Mouse (Mus musculus) spleen, adult 2 months (tissue): ENCODE data around the gene Gnai3. TPM values are rescaled to one million over a fixed set of nuclear protein-coding genes. Genes with fewer than 3 reads are reported as not detected.

ENCODE experiments used
- DNase-seq, 2 experiments: peaks; one replicate each; pipeline versions ENCODE4 v3.0.0 to v3.0.0-alpha.2; 2012 to 2021; ENCODE audit warnings: low spot score in 2 of 2, low read depth in 1 of 2
- H3K27ac ChIP-seq: fragments of 200-500 bp; 2 replicates; pipeline ENCODE4 v1.5.1; 2012; ENCODE audit warnings: low read length, inconsistent platforms; ENCODE audit not compliant: insufficient read depth
- H3K27me3 ChIP-seq: fragments of 200-500 bp; 2 replicates; pipeline ENCODE4 v1.6.1; 2012; ENCODE audit warnings: mild to moderate bottlenecking, moderate library complexity, low read length, inconsistent platforms; ENCODE audit not compliant: control insufficient read depth, insufficient read depth
- H3K36me3 ChIP-seq: fragments of 200-500 bp; 2 replicates; pipeline ENCODE4 v1.6.1; 2012; ENCODE audit warnings: mild to moderate bottlenecking, low read length, inconsistent platforms; ENCODE audit not compliant: control insufficient read depth, insufficient read depth
- H3K4me1 ChIP-seq: fragments of 200-500 bp; 2 replicates; pipeline ENCODE4 v1.6.1; 2011; ENCODE audit warnings: inconsistent platforms; ENCODE audit not compliant: control insufficient read depth, insufficient read depth, insufficient read length
- H3K4me3 ChIP-seq: fragments of 200-500 bp; 2 replicates; pipeline ENCODE4 v1.5.1; 2011; ENCODE audit warnings: mild to moderate bottlenecking, inconsistent platforms; ENCODE audit not compliant: insufficient read depth, insufficient read length; ENCODE audit errors: extremely low read depth
- CTCF ChIP-seq: fragments of 200-500 bp; IDR thresholded peaks from 2 replicates; pipeline ENCODE4 v1.5.1; 2011; ENCODE audit warnings: mild to moderate bottlenecking, inconsistent platforms; ENCODE audit not compliant: insufficient read depth, insufficient read length, insufficient replicate concordance; ENCODE audit errors: extremely low read depth
- POLR2A ChIP-seq: fragments of 200-500 bp; IDR thresholded peaks from 2 replicates; pipeline ENCODE4 v1.6.1; 2011; ENCODE audit warnings: low read depth, low read length, inconsistent platforms
- WGBS: fragments of 180-500 bp; shearing (Covaris S2); methylation state at CpG from one replicate; pipeline ENCODE4 v1.1.7; 2018; 5-methylcytosine and 5-hydroxymethylcytosine counted together
- polyA plus RNA-seq: library from polyadenylated mRNA; depleted of rRNA; stranded (reverse); fragments of >200 nt; gene quantifications from 2 replicates; pipeline ENCODE4 v1.2.3, GENCODE M21; 2012; rRNA removed

The Gnai3 gene
- 11.3 and 11.6 TPM in 2 replicates for polyA plus RNA-seq

DNA sequence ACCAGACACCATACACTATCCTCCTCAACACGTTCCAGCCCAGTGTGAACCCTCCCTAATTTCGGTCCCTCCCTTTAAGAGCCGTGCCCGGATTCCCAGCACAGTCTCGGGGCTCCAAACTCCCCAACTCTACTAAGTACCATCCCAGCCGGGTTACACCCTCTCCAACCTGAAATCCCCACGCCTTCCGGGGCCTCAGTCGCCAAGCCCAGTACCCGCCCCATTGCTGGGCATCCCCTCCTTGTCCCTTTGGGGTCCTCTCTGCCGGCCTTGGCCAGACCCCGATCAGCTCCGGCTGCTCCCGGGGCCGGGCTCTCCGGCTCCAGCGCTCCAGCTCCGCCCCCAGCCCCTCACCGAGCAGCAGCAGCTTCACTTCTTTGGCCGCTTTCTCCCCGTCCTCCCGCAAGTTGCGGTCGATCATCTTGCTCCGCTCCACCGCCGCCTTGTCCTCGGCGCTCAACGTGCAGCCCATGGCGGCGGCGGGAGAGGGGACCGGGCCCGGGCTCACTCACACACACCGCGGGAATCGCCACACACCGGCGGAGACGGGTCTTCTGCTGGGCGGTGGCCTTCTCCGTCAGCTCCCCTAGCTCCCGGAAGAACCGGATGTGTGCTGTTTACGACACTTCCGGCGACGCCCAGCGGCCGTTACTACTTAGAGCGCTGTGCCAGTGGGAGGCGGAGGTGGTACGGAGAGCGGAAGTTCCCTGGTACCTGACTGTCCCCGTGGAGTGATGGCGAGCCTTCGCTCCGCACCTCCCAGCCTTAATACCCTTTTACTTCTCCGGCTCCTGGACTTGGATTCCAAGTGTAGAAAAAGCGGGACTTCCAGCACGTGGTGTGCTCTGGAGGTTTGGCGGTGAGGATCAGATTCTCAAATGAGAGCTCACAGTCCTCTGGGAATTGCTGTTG is at the start of gene Gnai3:
Gnai3 (minus strand) TSS at position 613 of the 912 bp plus-strand sequence.
- DNase-seq = peak; percentile 84 to 90
- peak within 1 kb of the TSS; percentile 97 for H3K4me3 ChIP-seq
- no peaks in the 10 kb centered on the region for H3K27me3 ChIP-seq
- no peaks in the 10 kb centered on the region for H3K36me3 ChIP-seq
- under 1% methylated on average over 63 of the region's 63 CpGs for WGBS
- H3K4me1 ChIP-seq = no peaks in the 10 kb centered on the region; the same call in 1 of the 2 replicates
- peak within 1 kb of the TSS; percentile 91 for H3K27ac ChIP-seq
- TF ChIP-seq CTCF = no peak
- peak; percentile 90 for TF ChIP-seq POLR2A

DNA sequence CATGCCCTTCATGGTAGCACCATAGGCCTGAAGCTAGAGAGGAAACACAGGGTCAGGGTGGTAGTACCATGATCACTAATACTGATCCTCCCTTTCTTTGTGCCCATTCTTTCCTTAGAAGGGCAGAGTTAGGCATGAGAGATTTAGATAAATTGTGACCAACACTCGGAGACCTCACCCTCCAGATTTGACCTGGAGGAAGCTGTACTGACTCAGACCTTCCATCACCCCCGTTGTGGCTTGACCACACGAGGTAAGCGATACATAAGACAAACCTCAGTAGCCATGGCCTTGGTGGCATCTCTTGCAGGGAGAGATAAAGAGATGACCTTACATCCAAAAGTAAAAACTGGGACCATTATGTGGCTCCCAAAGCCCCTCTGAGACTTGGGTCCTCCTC is 49.3 kb upstream of the Gnai3 start:
- Histone ChIP-seq H3K27ac (no peak overlapping the region), H3K27me3 (no peaks in the 10 kb centered on the region), H3K36me3 (peaks cover 1% of the 10 kb centered on the region; the same call in 1 of the 2 replicates), H3K4me3 (no peak overlapping the region), H3K4me1 (peaks cover 5% of the 10 kb centered on the region; the same call in 1 of the 2 replicates)
- 83% methylated on average over 4 of the region's 4 CpGs for WGBS
- TF ChIP-seq CTCF (no peak), POLR2A (no peak)
- no peak for DNase-seq

DNA sequence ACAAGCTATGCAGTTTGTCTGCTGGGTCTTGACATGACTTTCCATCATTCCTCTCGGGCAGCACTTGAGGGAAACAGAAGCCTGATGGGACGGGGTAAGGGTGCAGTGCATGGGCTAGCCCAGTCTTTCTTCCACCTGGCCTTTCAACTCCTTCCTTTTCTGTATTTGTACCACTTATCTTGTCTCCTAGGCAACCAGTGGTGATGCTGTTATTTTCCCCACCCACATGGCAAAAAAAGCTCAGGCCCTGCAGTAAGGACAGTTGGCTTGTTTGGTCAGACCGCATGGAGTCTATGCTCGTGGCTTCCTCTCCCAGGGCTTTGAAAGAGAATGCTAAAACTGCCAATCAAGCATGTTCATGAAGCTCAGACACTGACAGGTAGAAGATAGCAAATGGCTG is 47.7 kb upstream of the Gnai3 start:
- no peaks in the 10 kb centered on the region for H3K27me3 ChIP-seq
- DNase-seq = no peak
- no peak overlapping the region for H3K27ac ChIP-seq
- peaks cover 1% of the 10 kb centered on the region; the same call in 1 of the 2 replicates for H3K36me3 ChIP-seq
- TF ChIP-seq POLR2A = no peak
- TF ChIP-seq CTCF = no peak
- 83% methylated on average over 4 of the region's 4 CpGs for WGBS
- H3K4me1 ChIP-seq = no peaks in the 10 kb centered on the region
- H3K4me3 ChIP-seq = no peak overlapping the region

DNA sequence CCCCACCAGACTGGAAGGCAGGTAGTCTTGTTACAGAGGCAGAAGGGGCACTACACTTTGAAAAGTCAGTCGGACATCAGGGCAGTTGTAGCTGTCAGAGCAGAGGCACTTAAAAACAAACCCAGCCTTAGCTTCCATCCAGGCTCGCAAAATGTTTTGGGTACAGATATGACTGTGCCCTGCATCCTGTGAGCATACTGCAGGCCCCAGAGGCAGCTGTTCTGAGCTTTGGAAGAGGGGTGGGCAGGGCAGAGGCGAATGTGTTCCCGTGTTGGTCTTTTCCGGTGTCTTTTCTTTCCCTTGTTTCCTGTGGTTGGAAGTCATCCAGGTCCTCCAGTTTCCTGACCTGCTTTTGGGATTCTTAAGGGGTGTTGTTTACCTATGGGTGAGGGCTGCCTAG is 44.0 kb upstream of the Gnai3 start:
- WGBS = 76% methylated on average over 5 of the region's 5 CpGs
- peaks cover 5% of the 10 kb centered on the region for H3K27me3 ChIP-seq
- TF ChIP-seq POLR2A (no peak), CTCF (no peak)
- no peaks in the 10 kb centered on the region for H3K36me3 ChIP-seq
- DNase-seq = no peak
- H3K4me1 ChIP-seq = peaks cover 7% of the 10 kb centered on the region
- no peak overlapping the region for H3K27ac ChIP-seq
- no peak overlapping the region for H3K4me3 ChIP-seq

DNA sequence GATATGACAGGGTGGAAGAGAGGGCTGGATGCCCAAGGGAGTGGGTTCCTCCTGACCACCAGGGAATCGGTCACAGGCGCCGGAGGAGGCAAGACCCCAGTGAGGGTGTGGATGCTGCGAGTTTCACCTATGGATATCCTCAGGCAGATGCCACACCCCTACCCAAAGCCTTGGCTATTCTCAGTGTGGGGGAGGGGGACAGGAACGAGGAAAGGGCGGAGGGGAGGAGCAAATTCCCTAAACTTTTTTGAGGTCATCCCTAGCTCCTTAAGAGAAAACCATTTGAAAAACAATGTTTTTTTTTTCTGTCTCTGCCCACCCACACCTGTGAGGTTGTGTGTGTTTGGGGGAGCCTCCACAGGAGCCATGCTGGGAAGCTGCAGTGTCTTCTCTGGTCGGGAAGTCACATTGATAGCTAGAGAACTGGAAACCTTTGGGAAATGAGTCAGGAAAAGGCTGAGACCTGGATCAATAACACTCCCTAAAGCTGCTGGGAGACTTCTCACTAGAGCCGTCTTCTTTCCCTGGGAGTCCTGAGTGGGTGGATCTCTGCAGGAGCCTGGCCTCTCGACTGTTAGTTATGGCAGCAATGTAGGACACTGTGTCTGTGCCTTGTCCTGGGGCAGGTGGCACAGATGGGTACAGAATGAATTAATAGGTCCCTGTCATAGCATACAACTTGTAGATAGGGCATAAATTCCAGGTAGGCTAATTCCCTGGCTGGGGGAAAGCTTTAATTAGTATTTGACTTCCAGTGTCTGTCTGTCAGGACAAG is 43.0 kb upstream of the Gnai3 start:
- no peak for DNase-seq
- WGBS = 93% methylated on average over 9 of the region's 9 CpGs
- Histone ChIP-seq H3K27me3 (peaks cover 5% of the 10 kb centered on the region), H3K4me1 (peaks cover 7% of the 10 kb centered on the region), H3K36me3 (no peaks in the 10 kb centered on the region), H3K4me3 (no peak overlapping the region), H3K27ac (no peak overlapping the region)
- TF ChIP-seq POLR2A (no peak), CTCF (no peak)

DNA sequence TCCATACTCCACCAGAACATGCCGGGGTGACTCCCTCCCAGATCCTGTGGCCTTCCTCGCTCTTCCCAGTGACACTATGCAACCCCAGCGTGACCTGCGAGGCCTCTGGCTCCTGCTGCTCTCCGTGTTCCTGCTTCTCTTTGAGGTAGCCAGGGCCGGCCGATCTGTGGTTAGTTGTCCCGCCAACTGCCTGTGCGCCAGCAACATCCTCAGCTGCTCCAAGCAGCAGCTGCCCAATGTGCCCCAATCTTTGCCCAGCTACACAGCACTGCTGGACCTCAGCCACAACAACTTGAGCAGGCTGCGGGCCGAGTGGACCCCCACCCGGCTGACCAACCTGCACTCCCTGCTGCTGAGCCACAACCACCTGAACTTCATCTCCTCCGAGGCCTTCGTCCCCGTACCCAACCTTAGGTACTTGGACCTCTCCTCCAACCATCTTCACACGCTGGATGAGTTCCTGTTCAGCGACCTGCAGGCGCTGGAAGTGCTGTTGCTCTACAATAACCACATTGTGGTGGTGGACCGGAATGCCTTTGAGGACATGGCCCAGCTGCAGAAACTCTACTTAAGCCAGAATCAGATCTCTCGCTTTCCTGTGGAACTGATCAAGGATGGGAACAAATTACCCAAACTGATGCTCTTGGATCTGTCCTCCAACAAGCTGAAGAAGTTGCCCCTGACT is 41.3 kb upstream of the Gnai3 start:
- H3K27me3 ChIP-seq = peaks cover 5% of the 10 kb centered on the region
- WGBS = 45% methylated on average over 20 of the region's 20 CpGs
- DNase-seq = no peak
- H3K27ac ChIP-seq = no peak overlapping the region
- H3K4me1 ChIP-seq = peaks cover 7% of the 10 kb centered on the region
- TF ChIP-seq CTCF = no peak
- TF ChIP-seq POLR2A = no peak
- H3K4me3 ChIP-seq = no peak overlapping the region
- no peaks in the 10 kb centered on the region for H3K36me3 ChIP-seq
